Mouse (Mus musculus) liver, adult 2 months (tissue): ENCODE results near the gene Castor1.

ENCODE experiments used
- CTCF ChIP-seq: fragments of 200-500 bp; IDR thresholded peaks from 2 replicates; pipeline ENCODE4 v1.5.1; 2011; ENCODE audit warnings: low read depth, low read length, control low read depth
- POLR2A ChIP-seq: fragments of 200-500 bp; IDR thresholded peaks from 2 replicates; pipeline ENCODE4 v1.6.1; 2011; ENCODE audit warnings: low read length, control low read depth; ENCODE audit not compliant: insufficient read depth; ENCODE audit errors: extremely low read depth

DNA sequence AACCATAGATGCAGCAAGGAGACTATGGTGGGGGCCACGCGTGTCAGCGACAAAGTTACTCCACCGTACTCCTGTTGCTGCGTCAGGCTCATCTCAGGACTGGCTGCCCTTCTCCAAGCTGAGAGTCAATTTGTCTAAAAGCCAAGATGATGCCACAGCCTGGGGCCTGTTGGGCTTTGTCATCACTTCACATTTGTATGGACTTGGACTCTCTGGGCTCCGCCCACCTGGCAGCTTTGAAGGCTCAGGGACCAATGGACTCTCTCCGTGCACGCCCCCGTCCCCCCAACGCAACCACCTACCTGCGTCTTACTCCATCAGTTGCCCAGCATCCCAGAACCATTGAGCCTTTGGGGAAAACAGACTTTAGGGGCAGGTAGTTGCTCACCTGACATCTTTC is 53.5 kb downstream of the Castor1 start:
- TF ChIP-seq POLR2A, result no peak
- no peak for TF ChIP-seq CTCF
